Mouse (Mus musculus) ES-E14 (cell line): Measurements from ENCODE around the gene Tbcc.
A peak's percentile ranks its signal among the peaks of the same experiment; 100 is the strongest.

Source experiments
- CHD2 ChIP-seq: IDR thresholded peaks from 2 replicates; pipeline ENCODE4 v1.6.1; 2014; ENCODE audit warnings: mild to moderate bottlenecking, low read depth, low read length, inconsistent platforms
- HCFC1 ChIP-seq: IDR thresholded peaks from 2 replicates; pipeline ENCODE4 v1.6.1; 2012; ENCODE audit warnings: low read length, inconsistent platforms, borderline replicate concordance; ENCODE audit not compliant: insufficient read depth
- ZC3H11A ChIP-seq: IDR thresholded peaks from 2 replicates; pipeline ENCODE4 v1.6.1; 2012; ENCODE audit warnings: low read depth, mild to moderate bottlenecking, inconsistent platforms, low read length, borderline replicate concordance
- ZNF384 ChIP-seq: IDR thresholded peaks from 2 replicates; pipeline ENCODE4 v1.6.1; 2012; ENCODE audit warnings: low read depth, low read length, inconsistent platforms

- TF ChIP-seq ZNF384 (no peak), CHD2 (no peak), HCFC1 (no peak), ZC3H11A (peak; percentile 65)
Measured at GRCm38 (mm10) chr17:46903876-46904490, 13.5 kb downstream of the Tbcc start.
